Mouse (Mus musculus) embryonic facial prominence, embryonic 11.5 days (tissue): ENCODE data around the gene Kifc1. TPM values are rescaled to one million over a fixed set of nuclear protein-coding genes. Genes with fewer than 3 reads are reported as not detected.

Experiments
- ATAC-seq: fragments of 200-750 bp; cut with Nextera tagmentation; replicated peaks from 2 replicates; pipeline ENCODE4 v1.8.0; 2017; ENCODE audit warnings: low read depth; ENCODE audit not compliant: insufficient number of reproducible peaks, low FRiP score, low TSS enrichment
- DNase-seq: peaks from one replicate; pipeline ENCODE4 v3.0.0-alpha.2; 2015; ENCODE audit warnings: low spot score
- H3K27ac ChIP-seq: fragments of 300-500 bp; sonication (generic); replicated peaks from 2 replicates; pipeline ENCODE4 v1.5.1; 2014; ENCODE audit warnings: mild to moderate bottlenecking, low read depth, low read length, control low read depth
- H3K27me3 ChIP-seq: fragments of 300-500 bp; sonication (generic); 2 replicates; pipeline ENCODE4 v1.6.1; 2014; ENCODE audit warnings: mild to moderate bottlenecking, low read length, moderate library complexity, mixed read lengths; ENCODE audit not compliant: control insufficient read depth, insufficient read depth
- H3K36me3 ChIP-seq: fragments of 300-500 bp; sonication (generic); replicated peaks from 2 replicates; pipeline ENCODE4 v1.6.1; 2014; ENCODE audit warnings: low read depth, mild to moderate bottlenecking, low read length, moderate library complexity, mixed read lengths; ENCODE audit not compliant: control insufficient read depth, insufficient read depth
- H3K4me1 ChIP-seq: fragments of 300-500 bp; sonication (generic); 2 replicates; pipeline ENCODE4 v1.6.1; 2014; ENCODE audit warnings: low read length, mixed read lengths; ENCODE audit not compliant: control insufficient read depth, insufficient read depth
- H3K4me2 ChIP-seq: fragments of 300-500 bp; sonication (generic); 2 replicates; pipeline ENCODE4 v1.6.1; 2014; ENCODE audit warnings: low read depth, mild to moderate bottlenecking, control low read depth, low read length, moderate library complexity
- H3K4me3 ChIP-seq: fragments of 300-500 bp; sonication (generic); 2 replicates; pipeline ENCODE4 v1.5.1; 2014; ENCODE audit warnings: low read depth, low read length, control low read depth
- H3K9ac ChIP-seq: fragments of 300-500 bp; sonication (generic); replicated peaks from 2 replicates; pipeline ENCODE4 v1.6.1; 2014; ENCODE audit warnings: mild to moderate bottlenecking, control low read depth, low read length
- H3K9me3 ChIP-seq: fragments of 300-500 bp; sonication (generic); replicated peaks from 2 replicates; pipeline ENCODE4 v1.6.1; 2016; ENCODE audit warnings: mild to moderate bottlenecking, low read length, inconsistent platforms, mixed read lengths; ENCODE audit not compliant: control insufficient read depth
- WGBS: fragments of 180-500 bp; shearing (Covaris S2); extraction: QIAGEN DNeasy Blood & Tissue Kit; methylation state at CpG from one replicate; pipeline ENCODE4 v1.1.7; 2014; 5-methylcytosine and 5-hydroxymethylcytosine counted together
- polyA plus RNA-seq: library from polyadenylated mRNA; unstranded; fragments of >200 nt; fragmentation: Nextera tagmentation; extraction: Ambion mirVana; gene quantifications from 2 replicates; pipeline ENCODE4 v1.2.1, GENCODE M21; 2014

Gene Kifc1
- polyA plus RNA-seq, 1 experiment from 2014 or later: 9.4 TPM

GRCm38 (mm10) chr17:33924577-33925283 is 34.3 kb upstream of the Kifc1 start:
- DNase-seq (no peak), ATAC-seq (no peak)
- WGBS: 82% methylated on average over 10 of the region's 10 CpGs
- Histone ChIP-seq H3K9me3 (no peaks in the 10 kb centered on the region), H3K4me2 (no peak overlapping the region), H3K36me3 (no peaks in the 10 kb centered on the region), H3K9ac (no peak overlapping the region), H3K27me3 (no peaks in the 10 kb centered on the region), H3K27ac (no peak overlapping the region), H3K4me1 (no peaks in the 10 kb centered on the region), H3K4me3 (no peak overlapping the region)

GRCm38 (mm10) chr17:33921361-33921760 is 30.9 kb upstream of the Kifc1 start:
- Histone ChIP-seq H3K9me3 (no peaks in the 10 kb centered on the region), H3K27ac (no peak overlapping the region), H3K4me1 (peaks cover 2% of the 10 kb centered on the region), H3K4me3 (no peak overlapping the region), H3K36me3 (no peaks in the 10 kb centered on the region), H3K27me3 (no peaks in the 10 kb centered on the region), H3K4me2 (no peak overlapping the region), H3K9ac (no peak overlapping the region)
- DNase-seq (no peak), ATAC-seq (no peak)
- WGBS: 90% methylated on average over 7 of the region's 7 CpGs

GRCm38 (mm10) chr17:33920282-33921097 is 30.0 kb upstream of the Kifc1 start:
- Histone ChIP-seq H3K4me3 (peak overlapping the region; percentile 51), H3K4me1 (peaks cover 2% of the 10 kb centered on the region), H3K27ac (no peak overlapping the region; the same call in 1 of the 2 replicates), H3K9ac (peak overlapping the region; percentile 69), H3K27me3 (no peaks in the 10 kb centered on the region), H3K36me3 (no peaks in the 10 kb centered on the region), H3K9me3 (no peaks in the 10 kb centered on the region), H3K4me2 (peak overlapping the region; percentile 96)
- peak; percentile 42 for ATAC-seq
- DNase-seq: peak; percentile 91
- under 1% methylated on average over 36 of the region's 36 CpGs for WGBS

GRCm38 (mm10) chr17:33919351-33920281 is 29.2 kb upstream of the Kifc1 start:
- no peaks in the 10 kb centered on the region for H3K27me3 ChIP-seq
- H3K9ac ChIP-seq: peak overlapping the region; percentile 69
- DNase-seq (peak; percentile 46), ATAC-seq (no peak)
- peak overlapping the region; percentile 51 for H3K4me3 ChIP-seq
- peaks cover 2% of the 10 kb centered on the region for H3K4me1 ChIP-seq
- H3K9me3 ChIP-seq: no peaks in the 10 kb centered on the region
- under 1% methylated on average over 52 of the region's 52 CpGs for WGBS
- H3K36me3 ChIP-seq: no peaks in the 10 kb centered on the region
- H3K27ac ChIP-seq: no peak overlapping the region; the same call in 1 of the 2 replicates
- H3K4me2 ChIP-seq: peak overlapping the region; percentile 96

GRCm38 (mm10) chr17:33918293-33919203 is 28.1 kb upstream of the Kifc1 start:
- ATAC-seq (no peak), DNase-seq (no peak)
- Histone ChIP-seq H3K36me3 (peaks cover 7% of the 10 kb centered on the region), H3K9me3 (no peaks in the 10 kb centered on the region), H3K27ac (no peak overlapping the region), H3K27me3 (no peaks in the 10 kb centered on the region), H3K4me1 (peaks cover 2% of the 10 kb centered on the region), H3K4me2 (no peak overlapping the region; the same call in 1 of the 2 replicates), H3K4me3 (peak overlapping the region; percentile 51; the same call in 1 of the 2 replicates), H3K9ac (no peak overlapping the region)
- 59% methylated on average over 37 of the region's 37 CpGs for WGBS

GRCm38 (mm10) chr17:33917656-33918292 is 27.3 kb upstream of the Kifc1 start:
- DNase-seq: no peak
- H3K27ac ChIP-seq: no peak overlapping the region
- peaks cover 10% of the 10 kb centered on the region for H3K36me3 ChIP-seq
- H3K9ac ChIP-seq: no peak overlapping the region
- no peak for ATAC-seq
- H3K9me3 ChIP-seq: no peaks in the 10 kb centered on the region
- peak overlapping the region; percentile 10; the same call in 1 of the 2 replicates for H3K4me3 ChIP-seq
- H3K27me3 ChIP-seq: no peaks in the 10 kb centered on the region
- H3K4me1 ChIP-seq: peaks cover 2% of the 10 kb centered on the region
- H3K4me2 ChIP-seq: no peak overlapping the region
- WGBS: 86% methylated on average over 18 of the region's 18 CpGs
